Mouse (Mus musculus) adrenal gland, postnatal 36 days (tissue): ENCODE measurements around the gene Cd9. TPM values are rescaled to one million over a fixed set of nuclear protein-coding genes. Genes with fewer than 3 reads are reported as not detected.
"Not testable (repeated sequence)": the region's sequence is repeated elsewhere in the genome, so short reads cannot be mapped to it uniquely, and the experiment has no call there.

ENCODE experiments used
- DNase-seq, 2 experiments: peaks; one replicate each; pipeline ENCODE4 v3.0.0; 2021; ENCODE audit warnings: mixed read lengths in 1 of 2
- total RNA-seq, 2 experiments: library from RNA; stranded (reverse); gene quantifications; 2 replicates each; pipeline ENCODE4 v1.2.3; 2021

Gene Cd9
- total RNA-seq, 2 experiments from 2014 or later, result 115 to 170 TPM

- no peak for DNase-seq
Measured at GRCm38 (mm10) chr6:125503186-125503802, 8.7 kb upstream of the Cd9 start.

GRCm38 (mm10) chr6:125498062-125498461, 3.5 kb upstream of the Cd9 start:
- no peak for DNase-seq

- DNase-seq, result no peak
Measured at GRCm38 (mm10) chr6:125496417-125496816, 1.8 kb upstream of the Cd9 start.

GRCm38 (mm10) chr6:125495361-125495760, 770 bp upstream of the Cd9 start:
- DNase-seq, result no peak

GRCm38 (mm10) chr6:125493147-125493546, 1.4 kb downstream of the Cd9 start:
- DNase-seq, result no peak

- no peak for DNase-seq
Measured at GRCm38 (mm10) chr6:125492664-125493063, 1.9 kb downstream of the Cd9 start.

- peak; percentile 42 to 52 for DNase-seq
Measured at GRCm38 (mm10) chr6:125492033-125492432, 2.6 kb downstream of the Cd9 start.

- no peak for DNase-seq
Measured at GRCm38 (mm10) chr6:125491393-125491792, 3.2 kb downstream of the Cd9 start.

GRCm38 (mm10) chr6:125489881-125490559, 4.6 kb downstream of the Cd9 start:
- peak in 1 of 2 experiments; percentile 27 for DNase-seq

- DNase-seq, result no peak
Measured at GRCm38 (mm10) chr6:125485589-125485988, 9.0 kb downstream of the Cd9 start.

GRCm38 (mm10) chr6:125484721-125485120, 9.9 kb downstream of the Cd9 start:
- DNase-seq, result no peak

GRCm38 (mm10) chr6:125484313-125484660, 10.3 kb downstream of the Cd9 start:
- not testable (repeated sequence) for DNase-seq

- peak; percentile 29 to 53 for DNase-seq
Measured at GRCm38 (mm10) chr6:125483515-125484312, 10.9 kb downstream of the Cd9 start.

GRCm38 (mm10) chr6:125482427-125482831, 12.2 kb downstream of the Cd9 start:
- peak in 1 of 2 experiments; percentile 45 for DNase-seq

GRCm38 (mm10) chr6:125481667-125482390, 12.8 kb downstream of the Cd9 start:
- DNase-seq, result peak in 1 of 2 experiments; percentile 50

- DNase-seq, result peak in 1 of 2 experiments; percentile 20
Measured at GRCm38 (mm10) chr6:125480396-125481361, 13.9 kb downstream of the Cd9 start.

- no peak for DNase-seq
Measured at GRCm38 (mm10) chr6:125479359-125479758, 15.2 kb downstream of the Cd9 start.

GRCm38 (mm10) chr6:125478135-125479128, 16.2 kb downstream of the Cd9 start:
- DNase-seq, result no peak

GRCm38 (mm10) chr6:125476826-125477589, 17.6 kb downstream of the Cd9 start:
- DNase-seq, result no peak
